Mouse (Mus musculus) spleen, postnatal 4 days (tissue): ENCODE results near the gene Lsg1.

Experiments
- DNase-seq, 2 experiments: peaks; one replicate each; pipeline ENCODE4 v3.0.0; 2022; ENCODE audit warnings: low spot score in 2 of 2

Lsg1 gene

DNA sequence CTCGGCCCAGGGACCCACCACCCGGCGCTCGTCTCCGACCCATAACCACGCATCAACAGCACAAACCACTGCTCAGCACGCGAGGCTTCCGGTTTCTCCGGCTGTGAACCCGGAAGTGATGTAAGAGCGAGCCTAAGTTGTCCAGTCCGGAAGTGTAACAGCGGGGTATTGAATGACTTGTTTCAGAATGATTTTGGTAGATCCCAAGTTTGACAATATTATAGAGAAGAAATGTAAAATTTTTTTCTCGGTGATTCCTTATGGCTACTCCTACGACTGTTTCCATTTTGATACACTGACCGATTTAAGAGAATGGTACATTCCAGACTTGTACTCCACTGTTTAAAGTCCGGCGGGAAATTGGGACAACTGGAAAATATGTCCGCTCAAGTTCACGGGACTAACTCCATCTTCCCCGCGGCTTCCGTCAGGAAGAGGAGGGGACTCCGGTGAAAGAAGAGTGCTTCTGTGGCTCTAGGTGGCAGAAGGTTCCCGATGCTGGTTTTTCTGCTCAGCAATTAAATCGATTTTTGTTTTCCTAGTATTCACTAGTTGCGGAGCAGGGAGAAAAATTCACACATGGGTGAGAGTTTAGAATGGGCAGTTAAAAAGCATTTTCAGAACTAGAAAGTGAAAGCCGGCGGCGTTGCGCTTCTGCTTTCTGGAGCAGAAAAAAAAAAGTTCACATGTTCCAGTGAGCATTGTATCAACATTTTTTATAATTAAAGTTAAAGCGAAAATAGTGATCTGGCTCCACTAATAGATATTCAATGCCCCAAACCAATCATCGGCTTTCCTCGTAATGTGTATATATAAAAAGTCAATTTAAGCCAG lies at the start of gene Lsg1:
Gene Lsg1, minus strand, starts transcription at position 99 of the 834 bp plus-strand sequence.
- peak; percentile 84 to 91 for DNase-seq

DNA sequence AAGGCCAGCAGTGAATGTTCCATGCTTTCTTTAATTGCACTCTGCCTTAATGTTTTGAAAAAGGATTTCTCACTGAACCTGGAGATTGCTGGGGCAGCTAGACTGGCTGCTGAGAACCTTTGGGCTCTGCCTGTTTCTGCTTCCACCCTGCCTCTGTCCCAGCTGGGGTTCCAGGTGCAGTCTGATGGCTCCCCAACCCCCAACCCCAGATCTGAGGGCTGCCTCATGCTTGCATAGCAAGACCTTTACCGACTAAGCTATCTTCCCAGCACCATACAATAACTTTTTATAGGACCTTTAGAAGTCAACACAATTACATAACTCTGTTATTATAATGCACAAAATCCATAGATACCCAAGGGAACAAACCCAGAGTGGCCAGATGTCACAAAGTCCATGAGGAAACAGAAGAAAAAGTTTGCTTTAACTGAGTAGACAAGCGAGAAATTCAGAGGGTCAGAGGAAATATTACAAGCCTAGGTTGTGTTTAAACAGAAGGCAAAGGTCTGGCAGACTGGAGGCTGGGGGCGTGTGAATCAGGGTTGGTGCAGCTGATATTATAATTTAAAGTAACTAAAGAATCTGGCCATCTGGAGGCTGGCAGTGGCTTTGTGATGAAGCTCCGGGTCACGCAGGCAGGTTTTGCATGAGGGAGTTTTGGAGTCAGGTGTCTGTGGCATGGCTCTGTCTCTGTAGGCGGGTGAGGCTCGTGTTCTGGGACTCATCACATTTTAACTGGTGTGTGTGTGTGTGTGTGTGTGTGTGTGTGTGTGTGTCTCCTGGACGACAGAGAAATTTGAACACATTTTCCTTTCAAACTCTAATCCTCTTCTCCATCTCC lies 46.7 kb upstream of the Lsg1 start:
- DNase-seq: no peak

DNA sequence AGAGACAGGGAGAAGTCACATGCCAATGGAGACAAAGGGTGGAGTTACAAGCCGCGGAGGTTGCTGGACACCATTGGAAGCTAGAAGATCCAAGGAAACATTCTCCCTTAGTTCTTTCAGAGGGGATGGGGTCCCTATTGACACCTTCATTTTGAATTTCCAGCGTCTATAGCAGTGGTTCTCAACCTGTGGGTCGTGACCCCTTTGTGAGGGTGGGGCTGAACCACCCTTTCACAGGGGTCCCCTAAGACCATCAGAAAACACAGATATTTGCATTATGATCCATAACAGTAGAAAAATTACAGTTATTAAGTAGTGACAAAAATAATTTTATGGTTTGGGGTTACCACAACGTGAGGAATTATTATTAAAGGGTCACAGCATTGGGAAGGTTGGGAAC lies 42.1 kb upstream of the Lsg1 start:
- no peak for DNase-seq

DNA sequence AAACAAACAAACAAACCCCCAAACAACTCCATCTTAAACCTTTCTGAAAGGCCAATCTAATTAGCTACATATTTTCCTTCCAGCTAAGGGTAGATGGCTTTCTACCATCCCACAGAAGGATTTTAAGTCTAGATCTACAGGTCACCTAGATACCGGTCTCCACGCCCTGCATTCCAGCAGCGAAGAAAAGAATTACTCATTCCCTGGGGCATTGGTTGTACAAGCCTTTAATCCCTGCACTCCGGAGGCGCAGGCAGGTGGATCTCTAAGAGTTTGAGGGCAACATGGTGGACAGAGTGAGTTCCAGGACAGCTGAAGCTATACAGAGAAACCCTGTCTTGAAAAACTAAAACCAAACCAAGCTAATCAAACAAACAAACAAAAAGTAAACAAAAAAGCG lies 41.0 kb upstream of the Lsg1 start:
- DNase-seq: no peak

DNA sequence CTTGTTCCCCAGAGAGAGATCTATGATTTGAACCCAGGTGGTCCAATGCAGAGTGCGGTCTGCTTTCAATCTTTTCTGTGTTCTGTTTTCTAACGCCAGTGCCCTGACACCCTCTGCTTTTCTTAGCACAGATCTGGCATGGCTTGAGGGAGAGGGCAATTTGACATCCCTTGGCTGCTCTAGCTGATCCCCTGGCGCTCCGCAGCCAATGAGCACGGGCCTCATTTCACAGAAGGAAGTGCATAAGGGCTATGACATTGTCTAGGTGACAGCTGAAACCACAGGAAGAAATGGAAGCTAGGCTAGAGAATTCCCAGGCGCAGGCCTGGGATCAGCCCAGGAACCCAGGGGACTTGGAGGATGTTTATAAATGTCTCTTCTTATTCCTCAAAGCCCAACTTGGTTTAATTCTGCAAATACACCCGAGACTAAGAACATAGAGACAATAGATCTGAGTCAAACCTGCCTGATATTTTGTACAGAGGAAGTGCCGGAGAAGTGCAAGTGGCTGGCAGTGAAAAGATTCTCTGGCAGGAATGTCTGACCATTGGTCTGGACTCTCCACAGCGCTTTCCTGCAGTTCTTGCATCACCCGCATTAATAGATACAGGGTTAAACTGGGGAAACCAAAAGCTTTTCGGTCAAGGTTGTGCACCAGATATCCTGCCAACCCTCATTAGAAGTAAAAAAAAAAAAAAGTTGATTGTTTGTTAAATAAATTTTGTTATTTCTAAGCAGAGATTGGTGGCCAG lies 40.4 kb upstream of the Lsg1 start:
- no peak for DNase-seq

DNA sequence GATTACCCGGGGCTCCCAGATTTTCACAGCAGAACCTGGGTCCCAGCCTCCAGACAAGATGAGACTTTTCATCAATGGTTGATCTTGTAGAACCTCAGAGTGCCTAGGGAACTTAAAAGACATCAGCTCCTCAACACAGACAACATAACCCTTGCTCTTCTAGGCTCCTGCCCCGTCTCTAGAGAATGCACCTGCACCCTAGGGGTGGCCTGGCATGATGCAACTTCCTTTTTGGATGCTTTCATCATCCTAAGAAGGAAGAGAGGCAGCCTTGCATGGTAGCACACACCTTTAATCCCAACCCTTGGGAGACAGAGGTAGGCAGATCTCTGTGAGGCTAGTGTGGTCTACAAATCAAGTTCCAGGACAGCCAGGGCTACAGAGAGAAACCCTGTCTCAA lies 37.2 kb upstream of the Lsg1 start:
- DNase-seq: no peak

DNA sequence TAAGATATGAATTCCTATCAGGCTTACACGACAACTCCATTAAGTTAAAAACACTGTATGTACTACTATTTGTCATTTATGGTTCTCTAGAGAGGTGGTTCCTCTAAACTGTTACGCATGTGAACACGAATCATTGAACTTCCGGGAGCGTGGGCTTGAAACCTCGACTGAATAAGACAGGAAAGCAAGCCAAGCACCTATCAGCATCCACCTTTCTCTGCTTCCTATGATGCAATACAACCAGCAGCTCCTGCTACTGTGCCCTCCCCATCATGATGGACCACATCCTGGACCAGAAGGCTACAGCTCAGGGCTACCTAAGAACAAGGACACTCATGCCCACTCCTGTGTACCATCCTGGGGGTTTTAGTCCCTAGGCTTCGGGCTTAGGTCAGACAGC lies 36.3 kb upstream of the Lsg1 start:
- no peak for DNase-seq

DNA sequence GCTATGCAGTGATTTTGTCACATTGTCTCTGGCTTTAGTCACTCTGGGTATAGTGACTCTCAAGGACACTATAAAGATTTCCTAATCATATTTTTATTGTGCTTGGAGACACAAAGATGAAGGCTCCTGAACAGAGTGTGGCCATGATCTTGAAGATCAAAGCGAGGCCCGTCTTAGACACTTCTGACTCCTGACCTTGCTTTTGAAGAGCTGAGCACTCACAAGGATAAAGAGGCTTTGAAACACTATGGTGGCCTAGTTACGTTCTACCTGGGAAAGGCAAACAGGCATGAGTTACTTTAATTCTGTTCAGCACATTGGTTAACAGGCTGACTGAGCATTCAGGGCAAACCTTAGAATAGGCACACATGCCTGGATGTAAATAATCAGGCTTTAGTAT lies 28.9 kb upstream of the Lsg1 start:
- no peak for DNase-seq

DNA sequence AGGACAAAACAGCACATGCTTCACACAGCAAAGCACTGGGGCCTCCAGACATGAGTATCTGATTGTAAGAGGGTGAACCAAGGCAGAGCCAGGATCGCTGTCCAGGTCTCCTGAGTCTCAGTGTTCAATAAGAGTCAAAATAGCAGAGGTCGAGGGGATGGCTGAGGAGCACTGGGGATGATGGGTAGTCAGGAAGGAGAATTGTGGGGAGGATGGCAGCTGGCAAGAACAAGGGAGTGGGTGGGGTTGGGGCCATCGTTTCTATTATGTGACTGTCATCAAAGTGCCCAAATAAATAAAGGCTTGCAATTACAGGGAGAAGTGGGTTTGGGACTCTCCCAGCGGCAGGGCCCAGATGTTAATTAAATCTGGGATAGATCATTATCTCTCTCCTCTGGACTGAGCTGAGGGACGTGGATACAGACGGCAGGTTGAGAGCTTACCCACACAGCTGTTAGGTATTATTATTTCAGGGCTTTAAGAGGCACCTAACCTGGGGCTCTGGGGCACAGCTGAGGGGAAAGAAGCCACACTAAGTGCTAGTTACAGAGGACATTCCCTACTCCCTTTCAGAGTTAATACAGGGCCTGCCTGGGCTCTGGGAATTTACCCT lies 27.4 kb upstream of the Lsg1 start:
- DNase-seq: no peak

DNA sequence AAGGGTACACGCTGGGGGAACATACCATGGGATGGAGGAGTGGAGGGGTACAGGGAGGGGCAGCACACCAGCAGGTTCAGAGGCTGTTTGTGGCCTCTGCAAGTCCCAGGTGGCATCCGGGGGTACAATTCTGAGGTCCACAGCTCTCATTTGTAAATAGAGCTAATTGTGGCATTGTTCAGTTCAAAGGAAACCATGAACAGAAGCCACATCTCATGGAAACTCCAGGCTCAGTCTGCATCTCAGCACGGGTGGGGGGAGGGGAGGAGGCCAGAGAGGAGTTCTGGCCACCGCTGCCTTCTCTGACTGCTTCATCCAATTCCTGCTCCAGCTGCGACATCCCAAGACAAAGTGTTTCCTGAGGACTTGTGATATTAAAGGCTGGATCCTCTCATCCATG lies 26.7 kb upstream of the Lsg1 start:
- no peak for DNase-seq

DNA sequence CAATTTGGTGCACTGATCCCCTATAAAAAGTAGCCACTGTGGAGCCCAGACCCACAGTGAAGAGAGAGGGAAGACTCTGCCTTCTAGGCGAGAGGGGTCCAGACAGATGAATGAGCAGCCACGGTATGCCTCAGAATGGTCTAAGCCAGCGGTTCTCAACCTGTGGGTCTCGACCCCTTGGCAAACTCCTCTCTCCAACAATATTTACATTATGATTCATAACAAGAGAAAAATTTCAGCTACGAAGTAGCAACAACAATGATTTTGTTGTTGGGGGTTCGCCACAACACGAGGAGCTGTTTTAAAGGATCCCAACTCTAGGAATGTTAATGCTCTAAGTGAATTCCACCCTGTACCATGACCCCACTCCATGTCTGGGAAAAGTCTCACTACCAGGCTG lies 25.7 kb upstream of the Lsg1 start:
- DNase-seq: no peak

DNA sequence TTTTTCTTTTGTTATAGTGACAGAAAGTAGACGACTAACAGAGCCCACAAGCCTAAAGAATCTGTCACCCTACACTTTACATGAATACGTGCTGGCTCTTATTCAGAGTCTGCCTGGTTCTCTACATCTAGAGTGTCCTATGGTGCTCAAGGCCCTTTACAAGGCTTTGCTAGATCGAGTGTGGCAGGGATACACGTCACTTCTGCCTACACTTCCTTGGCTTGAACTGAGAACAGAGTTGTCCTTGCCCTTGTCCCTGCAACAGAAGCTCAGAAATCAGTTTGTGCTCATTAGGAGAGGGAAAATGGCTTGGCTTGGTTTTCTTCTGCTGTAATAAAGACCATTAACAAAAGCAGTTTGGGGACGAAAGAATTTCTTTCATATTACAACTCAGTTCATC lies 23.9 kb upstream of the Lsg1 start:
- DNase-seq: no peak

DNA sequence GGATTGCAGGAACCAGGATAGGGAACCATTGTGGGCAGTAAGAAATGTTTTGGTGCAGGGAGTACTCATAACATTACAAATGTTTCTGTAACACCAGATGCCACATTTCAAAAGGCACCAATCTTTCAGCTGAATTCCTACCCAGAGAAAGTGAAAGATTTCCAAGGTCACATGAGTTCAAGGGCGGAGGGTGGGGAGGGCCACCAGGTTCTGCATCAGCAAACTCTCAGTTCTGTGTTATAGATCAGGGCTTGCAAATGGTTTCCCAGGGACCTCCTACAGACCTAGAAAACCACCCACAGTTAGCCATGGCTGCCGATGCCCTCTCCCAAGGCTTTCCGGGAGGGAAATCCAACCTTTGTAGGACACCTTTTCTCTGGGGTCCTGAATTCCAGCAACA lies 20.5 kb upstream of the Lsg1 start:
- DNase-seq: no peak

DNA sequence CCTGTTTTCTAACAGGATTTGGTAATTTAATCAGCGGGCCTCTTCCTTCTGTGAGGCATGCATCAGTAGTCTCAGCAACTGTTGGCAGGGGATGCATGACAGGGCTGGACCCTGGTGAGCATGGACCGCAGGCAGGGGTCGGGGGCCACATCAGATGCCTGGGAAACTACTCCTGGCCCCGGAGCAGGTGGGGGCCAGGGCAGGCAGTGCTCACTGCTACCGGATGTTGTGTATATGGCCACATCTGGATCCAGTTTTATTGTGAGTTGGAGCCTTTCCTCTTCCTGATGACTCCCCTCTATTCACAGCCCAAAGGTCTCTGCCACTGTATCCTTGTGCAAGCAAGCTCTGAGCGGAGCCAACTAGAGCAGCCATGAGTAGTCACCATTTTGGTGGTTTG lies 18.1 kb upstream of the Lsg1 start:
- DNase-seq: no peak

DNA sequence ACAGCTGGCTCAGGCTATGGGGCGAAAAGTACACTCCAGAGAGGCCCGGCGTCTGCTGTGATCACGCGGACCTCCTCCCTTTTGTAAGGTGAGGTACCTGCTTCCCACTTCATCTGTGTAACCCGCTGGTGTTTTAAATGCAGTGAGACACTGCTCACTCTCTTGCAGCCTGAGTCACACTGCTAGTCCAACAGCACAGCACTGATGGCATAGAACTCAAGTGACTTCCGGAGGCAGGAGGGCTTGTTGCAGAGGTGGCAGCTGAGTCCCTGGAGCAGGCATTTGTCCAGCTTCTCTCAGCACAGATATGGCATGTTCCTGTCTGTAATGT lies 17.4 kb upstream of the Lsg1 start:
- DNase-seq: no peak

DNA sequence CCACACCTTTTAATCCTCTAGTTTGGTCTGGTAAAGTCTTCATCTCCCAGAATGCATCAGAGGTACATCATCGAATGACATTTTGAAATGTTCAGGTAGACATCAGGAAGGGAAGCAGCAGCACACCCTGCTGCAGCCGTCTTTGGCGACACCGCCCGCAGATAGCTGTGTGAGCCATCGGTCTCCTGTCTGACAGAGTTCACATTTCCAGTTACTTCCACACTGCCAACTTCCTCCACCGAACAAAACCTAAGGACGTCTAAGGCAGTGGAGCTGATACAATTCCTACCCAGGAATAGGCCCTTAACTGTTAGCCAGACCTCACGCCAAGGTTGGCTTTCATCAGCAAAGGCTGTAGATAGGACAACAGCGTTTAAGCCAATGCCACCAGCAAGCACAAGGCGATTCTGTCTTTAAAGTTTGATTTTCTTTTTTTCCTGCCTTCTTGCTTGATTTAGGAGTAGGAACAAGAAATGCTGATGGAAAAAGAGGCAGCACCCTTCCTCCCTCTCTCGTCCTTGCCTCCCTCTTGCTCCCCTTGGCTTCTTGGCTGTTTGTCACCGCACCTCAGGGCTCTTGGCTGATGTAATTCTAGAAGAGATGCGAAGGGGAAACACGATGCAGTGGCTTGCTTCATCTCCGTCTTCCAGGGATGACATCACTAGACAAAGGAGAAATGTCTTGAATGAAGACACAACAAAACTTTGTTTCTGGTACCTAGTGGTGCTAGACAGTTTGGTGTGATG lies 16.8 kb upstream of the Lsg1 start:
- DNase-seq: no peak

DNA sequence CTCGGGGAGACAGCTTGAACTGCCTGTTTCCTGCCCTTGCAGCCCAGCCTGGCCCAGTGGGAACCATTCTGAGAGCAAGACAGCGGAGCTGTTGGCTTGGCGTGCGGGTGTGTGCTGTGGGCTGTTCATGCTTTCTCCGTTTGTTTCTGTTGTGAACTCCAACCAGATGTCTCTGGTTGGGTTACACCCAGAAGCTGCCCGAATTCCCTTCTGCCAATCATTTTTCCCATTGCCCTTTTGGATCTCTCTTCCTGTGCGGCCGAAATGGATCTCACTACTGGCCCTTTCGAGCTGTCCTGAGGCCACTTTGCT lies 16.1 kb upstream of the Lsg1 start:
- no peak for DNase-seq

DNA sequence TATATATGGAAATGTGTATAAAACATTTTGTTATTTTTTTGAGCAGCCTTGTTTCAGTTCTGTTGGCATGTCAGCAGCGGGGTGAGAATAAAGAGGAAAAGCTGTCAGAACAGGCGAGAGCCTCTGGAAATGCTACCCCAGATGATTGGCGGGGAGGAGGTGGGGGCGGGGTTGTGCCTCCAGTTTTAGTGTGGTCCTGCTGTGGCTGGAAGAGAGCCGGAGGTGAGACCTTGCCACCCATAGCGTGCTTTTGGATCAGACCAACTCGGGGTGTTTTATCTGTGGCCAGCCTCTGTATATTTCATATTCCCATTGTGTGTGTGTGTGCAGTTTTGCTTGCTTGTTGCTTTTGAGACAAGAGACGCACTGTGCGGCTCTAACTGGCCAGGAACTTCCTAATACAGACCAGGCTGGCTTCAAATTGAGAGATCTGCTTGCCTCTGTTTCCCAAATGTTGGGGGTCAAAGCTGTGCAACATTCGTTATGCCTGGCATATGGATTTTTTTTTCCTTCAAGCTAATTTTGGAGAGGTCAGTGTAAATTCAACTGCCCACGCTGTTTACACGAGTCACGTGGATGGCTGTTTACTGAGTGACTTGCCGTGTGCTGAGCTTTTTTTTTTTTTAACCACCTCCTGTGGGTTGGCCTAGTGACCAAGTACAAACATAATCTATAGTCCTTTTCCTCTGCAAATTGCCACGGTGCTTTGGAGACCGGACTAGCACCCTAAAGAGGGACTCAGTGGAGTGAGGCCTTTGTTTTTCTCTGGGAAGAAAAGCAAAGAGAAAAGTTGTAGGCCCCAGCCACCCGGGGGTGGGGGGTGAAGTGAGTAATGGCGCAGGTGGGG lies 15.5 kb upstream of the Lsg1 start:
- DNase-seq: no peak

DNA sequence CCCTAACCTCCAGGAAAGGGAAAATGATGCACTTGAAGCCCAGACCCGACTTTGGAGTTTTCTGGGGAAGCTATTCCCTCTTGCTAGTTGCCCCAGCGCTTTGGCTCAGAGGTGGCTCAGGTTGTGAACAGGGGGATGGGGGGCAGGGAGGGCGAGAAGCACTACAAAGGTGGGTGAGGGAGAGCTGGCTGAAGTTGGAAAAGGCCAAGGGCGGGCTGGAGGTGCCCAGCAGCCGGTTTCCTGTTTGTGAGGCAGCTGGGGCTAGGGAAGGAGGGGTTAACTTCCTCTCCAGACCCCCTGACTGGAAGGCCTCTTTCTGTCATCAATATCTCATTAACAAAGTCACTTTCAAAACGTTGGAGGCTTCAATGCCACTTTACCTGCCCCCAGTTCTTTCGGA lies 14.6 kb upstream of the Lsg1 start:
- peak in 1 of 2 experiments; percentile 30 for DNase-seq

DNA sequence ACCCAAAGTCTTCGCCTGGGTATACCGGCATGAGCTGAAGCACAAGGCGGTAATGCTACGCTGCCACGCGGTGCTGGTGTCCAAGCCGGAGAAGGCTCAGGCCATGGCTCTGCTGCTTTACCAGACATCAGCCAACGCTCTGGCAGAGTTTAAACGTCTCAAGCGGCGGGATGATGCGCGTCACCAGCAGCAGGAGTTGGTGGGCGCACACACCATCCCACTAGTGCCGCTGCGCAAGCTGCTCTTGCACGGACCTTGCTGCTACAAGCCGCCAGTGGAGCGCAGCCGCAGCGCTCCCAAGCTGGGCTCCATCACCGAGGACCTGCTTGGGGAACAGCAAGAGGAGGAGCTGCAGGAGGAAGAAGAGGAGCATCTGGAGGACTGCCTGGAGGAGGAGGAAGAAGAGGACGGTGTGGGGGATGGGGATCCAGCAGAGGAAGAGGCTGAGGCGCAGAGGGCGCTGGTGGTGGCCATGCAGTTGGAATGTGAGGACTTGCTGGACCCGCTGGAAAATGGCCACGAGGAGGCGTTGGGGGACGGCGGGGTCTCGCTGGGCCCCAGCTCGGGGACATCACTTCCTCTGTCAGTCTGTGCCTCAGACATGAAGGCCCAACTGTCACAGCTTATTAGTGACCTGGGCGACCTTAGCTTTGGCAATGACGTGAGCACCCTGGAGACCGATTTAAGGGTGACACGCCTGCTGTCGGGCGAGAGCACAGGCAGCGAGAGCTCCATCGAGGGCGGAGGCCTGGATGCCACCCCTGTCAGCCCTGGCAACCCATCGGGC lies 13.8 kb upstream of the Lsg1 start:
- DNase-seq: peak; percentile 71 to 84
